Mouse (Mus musculus): ENCODE measurements around the gene Sgpl1. TPM values are rescaled to one million over a fixed set of nuclear protein-coding genes. Genes with fewer than 3 reads are reported as not detected.
A peak's percentile ranks its signal among the peaks of the same experiment; 100 is the strongest.

Gene Sgpl1
- polyA plus RNA-seq, 1 experiment from 2014 or later = 68.5 TPM

DNA sequence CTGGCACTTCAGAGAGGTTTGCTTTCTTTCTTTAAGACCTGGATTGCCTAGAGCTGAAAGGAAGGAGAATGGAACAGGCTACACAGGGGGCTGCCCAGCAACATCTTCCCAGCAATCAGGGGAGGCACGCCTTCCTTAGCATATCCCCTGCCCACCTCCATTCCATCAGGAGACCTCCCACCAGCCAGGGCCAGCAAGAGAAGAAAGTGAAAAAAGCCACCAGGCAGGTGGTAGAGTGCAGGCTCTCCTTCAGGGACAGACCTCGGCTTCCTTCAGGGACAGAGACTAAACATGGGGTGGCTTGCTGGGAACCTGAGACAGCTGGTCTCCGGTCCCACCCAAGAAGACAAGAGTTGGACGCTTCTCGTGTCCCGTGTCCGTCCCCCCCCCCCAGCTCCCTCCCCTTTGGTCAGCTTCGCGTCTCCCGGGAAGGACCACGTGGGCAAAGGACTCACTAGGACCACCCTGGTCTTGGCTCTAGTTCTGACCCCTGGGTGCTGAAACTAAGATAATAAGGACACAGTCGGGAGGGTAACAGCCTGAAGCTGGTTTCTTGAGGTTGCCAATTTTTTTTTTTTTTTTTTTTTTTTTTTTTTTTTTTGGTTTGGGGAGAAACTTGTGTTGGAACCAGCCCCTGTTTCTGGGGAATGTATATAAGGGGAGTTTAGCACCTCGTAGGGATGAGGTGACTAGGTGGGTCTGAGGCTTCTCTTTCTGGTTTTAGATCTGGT lies 27.4 kb upstream of the Sgpl1 start:
- Histone ChIP-seq H3K4me3 (no peak overlapping the region), H3K27ac (replicated peaks) (no peak overlapping the region), H3K4me1 (peaks cover 8% of the 10 kb centered on the region), H3K9me3 (no peaks in the 10 kb centered on the region), H3K27me3 (replicated peaks; ENCODE audit: low read depth, poor library complexity, severe bottlenecking) (peaks cover 38% of the 10 kb centered on the region), H3K36me3 (replicated peaks) (no peaks in the 10 kb centered on the region)
- WGBS = 52% methylated on average over 13 of the region's 13 CpGs
- no peak for DNase-seq (ENCODE audit: low spot score)

DNA sequence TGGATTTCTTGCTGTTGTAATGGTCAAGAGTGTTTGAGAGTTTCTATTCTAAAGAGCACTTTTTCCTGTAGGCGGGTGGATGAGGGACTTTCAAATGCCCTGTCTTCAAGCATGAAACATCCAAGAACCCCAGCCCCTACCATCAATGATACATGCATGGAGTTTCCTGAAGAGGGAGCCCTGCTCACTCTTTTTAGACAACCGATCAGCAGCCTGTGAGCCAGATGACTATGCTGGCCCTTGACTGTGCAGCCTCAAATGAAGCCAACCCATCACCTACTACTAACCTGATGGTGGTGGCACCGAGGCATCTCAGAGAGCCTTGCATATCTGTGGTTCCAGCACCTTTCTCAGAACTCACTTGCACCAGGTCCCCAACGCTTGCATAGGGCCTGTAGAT lies 25.0 kb upstream of the Sgpl1 start:
- Histone ChIP-seq H3K27ac (replicated peaks) (no peak overlapping the region), H3K36me3 (replicated peaks) (no peaks in the 10 kb centered on the region), H3K9me3 (no peaks in the 10 kb centered on the region), H3K27me3 (replicated peaks; ENCODE audit: low read depth, poor library complexity, severe bottlenecking) (peaks cover 29% of the 10 kb centered on the region), H3K4me1 (peaks cover 12% of the 10 kb centered on the region), H3K4me3 (no peak overlapping the region)
- WGBS = 83% methylated on average over 4 of the region's 4 CpGs
- DNase-seq (ENCODE audit: low spot score) = no peak

DNA sequence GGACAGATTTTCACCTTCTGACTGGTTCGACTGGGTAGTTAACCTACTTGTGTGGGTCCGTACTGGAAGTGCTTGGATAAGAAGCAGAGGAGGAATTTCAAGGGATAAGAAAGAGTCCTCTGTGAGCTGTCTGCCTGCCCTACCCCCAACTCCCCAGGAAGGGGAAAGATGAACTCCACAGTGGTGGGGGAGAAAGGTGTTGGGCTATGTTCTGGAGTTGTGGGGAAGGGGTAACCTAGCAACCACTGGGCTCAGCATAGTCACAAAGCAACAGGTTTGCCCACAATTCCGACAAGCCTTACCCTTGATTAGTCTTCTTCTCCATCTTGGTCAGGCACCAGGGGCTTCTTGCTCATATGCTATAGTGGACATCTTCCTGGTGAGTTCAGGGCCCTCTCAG lies 24.2 kb upstream of the Sgpl1 start, which contains the start of gene Tbata:
Tbata (plus strand) TSS at position 301 of the 400 bp plus-strand sequence.
- Histone ChIP-seq H3K27ac (replicated peaks) (no peak within 1 kb of the TSS), H3K9me3 (no peaks in the 10 kb centered on the region), H3K4me3 (no peak within 1 kb of the TSS), H3K27me3 (replicated peaks; ENCODE audit: low read depth, poor library complexity, severe bottlenecking) (peaks cover 26% of the 10 kb centered on the region), H3K4me1 (peaks cover 12% of the 10 kb centered on the region), H3K36me3 (replicated peaks) (no peaks in the 10 kb centered on the region)
- WGBS = 61% methylated on average over 3 of the region's 3 CpGs
- DNase-seq (ENCODE audit: low spot score) = no peak

DNA sequence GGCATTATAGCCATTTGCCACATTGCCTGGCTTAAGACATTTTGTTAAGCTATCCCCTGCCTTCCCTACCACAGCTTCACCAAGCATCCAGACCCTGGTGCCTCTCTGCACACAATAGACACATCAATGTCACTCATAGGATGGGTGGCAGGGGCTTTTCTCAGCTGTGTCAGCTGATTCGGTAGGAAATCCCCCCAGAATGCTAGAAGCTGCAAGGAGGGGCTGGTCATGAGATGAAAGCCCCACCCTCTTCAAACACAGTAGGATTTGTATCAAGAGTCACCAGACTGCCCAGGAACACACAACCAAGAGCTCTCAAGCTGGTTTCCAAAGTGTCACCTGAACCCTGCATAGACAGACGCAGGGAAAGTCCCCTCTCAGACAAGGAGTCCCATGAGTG lies 20.9 kb upstream of the Sgpl1 start:
- H3K4me1 ChIP-seq = peaks cover 4% of the 10 kb centered on the region; the same call in 1 of the 2 replicates
- DNase-seq (ENCODE audit: low spot score) = no peak
- H3K4me3 ChIP-seq = no peak overlapping the region
- H3K9me3 ChIP-seq = no peaks in the 10 kb centered on the region
- WGBS = 66% methylated on average over 2 of the region's 2 CpGs
- no peaks in the 10 kb centered on the region for H3K36me3 ChIP-seq (replicated peaks)
- H3K27me3 ChIP-seq (replicated peaks; ENCODE audit: low read depth, poor library complexity, severe bottlenecking) = no peaks in the 10 kb centered on the region
- H3K27ac ChIP-seq (replicated peaks) = no peak overlapping the region

DNA sequence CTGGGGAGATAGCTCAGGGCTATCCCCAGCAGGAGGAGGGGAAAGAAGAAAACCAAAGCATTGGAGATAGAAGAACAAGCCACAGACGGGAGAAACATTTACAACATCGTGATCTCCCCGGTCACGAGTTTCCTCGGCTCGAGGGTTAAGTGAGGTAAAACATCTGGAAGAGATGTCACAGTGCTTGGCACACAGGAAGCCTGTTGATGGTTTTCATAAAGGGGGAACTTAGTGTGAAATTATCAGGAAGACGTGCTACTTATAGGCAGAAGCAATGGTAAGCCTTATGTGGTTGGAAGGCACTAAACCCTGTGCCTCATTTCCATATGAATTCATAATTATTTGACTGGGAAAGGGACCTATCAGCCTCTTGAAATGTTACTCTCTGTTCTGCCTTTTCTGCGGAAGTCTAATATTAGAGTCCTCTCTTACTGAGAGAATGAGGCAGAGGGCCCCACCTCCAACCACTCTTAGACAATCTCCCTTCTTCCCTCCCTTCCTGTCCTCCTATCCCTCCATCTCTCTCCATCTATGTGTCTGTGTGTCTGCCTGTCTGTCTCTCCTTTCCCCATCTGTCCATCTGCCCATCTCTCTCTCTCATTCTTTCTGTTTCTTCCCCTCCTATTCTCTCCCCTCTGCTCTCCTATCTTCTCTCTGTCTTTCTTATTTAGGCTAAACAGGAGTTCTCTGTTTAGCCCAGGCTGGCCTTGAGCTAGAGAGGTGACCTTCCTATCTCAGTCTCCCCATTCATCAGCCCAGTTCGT lies 20.0 kb upstream of the Sgpl1 start:
- H3K9me3 ChIP-seq = no peaks in the 10 kb centered on the region
- no peak overlapping the region for H3K4me3 ChIP-seq
- peaks cover 4% of the 10 kb centered on the region; the same call in 1 of the 2 replicates for H3K4me1 ChIP-seq
- no peak for DNase-seq (ENCODE audit: low spot score)
- WGBS = 53% methylated on average over 9 of the region's 9 CpGs
- H3K36me3 ChIP-seq (replicated peaks) = no peaks in the 10 kb centered on the region
- no peaks in the 10 kb centered on the region for H3K27me3 ChIP-seq (replicated peaks; ENCODE audit: low read depth, poor library complexity, severe bottlenecking)
- no peak overlapping the region for H3K27ac ChIP-seq (replicated peaks)

DNA sequence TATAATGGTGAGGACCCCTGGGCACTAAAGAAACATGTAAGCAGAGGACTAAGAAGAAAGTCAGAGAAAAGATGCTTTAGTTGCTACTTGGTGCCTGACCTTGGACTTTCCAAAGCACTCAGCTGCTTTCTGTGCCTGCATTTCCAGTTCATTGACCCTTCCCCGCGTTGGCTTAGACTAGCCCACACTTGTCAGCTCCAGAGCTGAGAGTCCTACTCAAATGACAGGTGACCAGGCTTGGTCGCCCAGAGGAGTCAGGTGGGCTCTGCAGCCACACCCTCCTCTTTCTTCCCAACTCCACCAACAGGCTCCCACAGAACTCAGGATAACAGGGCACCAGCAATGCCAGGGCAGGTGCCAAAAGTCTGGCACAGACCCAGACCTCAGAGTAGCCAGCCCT lies 14.9 kb upstream of the Sgpl1 start:
- no peak overlapping the region for H3K4me3 ChIP-seq
- no peaks in the 10 kb centered on the region for H3K9me3 ChIP-seq
- no peak for DNase-seq (ENCODE audit: low spot score)
- H3K36me3 ChIP-seq (replicated peaks) = no peaks in the 10 kb centered on the region
- no peaks in the 10 kb centered on the region for H3K27me3 ChIP-seq (replicated peaks; ENCODE audit: low read depth, poor library complexity, severe bottlenecking)
- H3K27ac ChIP-seq (replicated peaks) = no peak overlapping the region
- 66% methylated on average over 3 of the region's 3 CpGs for WGBS
- H3K4me1 ChIP-seq = no peaks in the 10 kb centered on the region

DNA sequence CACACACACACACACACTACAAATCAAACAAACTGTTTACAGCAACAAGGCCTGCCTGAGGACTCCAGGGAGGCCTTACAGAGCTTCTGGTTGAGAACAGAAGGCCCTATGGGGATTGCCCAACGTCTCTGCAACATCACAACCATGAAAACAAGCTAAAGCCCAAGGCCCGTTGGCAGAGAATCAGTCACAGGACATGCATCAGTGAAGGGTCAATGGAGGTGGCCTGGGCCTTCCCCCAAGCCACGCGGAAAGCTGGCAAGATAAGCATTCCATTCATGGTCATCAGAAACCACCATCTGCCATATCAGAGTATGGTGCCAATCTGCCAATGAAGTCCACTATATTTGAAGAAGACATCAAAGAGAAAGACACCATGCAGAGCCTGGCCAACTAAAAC lies 13.2 kb upstream of the Sgpl1 start:
- Histone ChIP-seq H3K9me3 (no peaks in the 10 kb centered on the region), H3K27ac (replicated peaks) (no peak overlapping the region), H3K4me3 (no peak overlapping the region), H3K27me3 (replicated peaks; ENCODE audit: low read depth, poor library complexity, severe bottlenecking) (no peaks in the 10 kb centered on the region), H3K36me3 (replicated peaks) (no peaks in the 10 kb centered on the region), H3K4me1 (no peaks in the 10 kb centered on the region)
- 83% methylated on average over 4 of the region's 4 CpGs for WGBS
- no peak for DNase-seq (ENCODE audit: low spot score)

DNA sequence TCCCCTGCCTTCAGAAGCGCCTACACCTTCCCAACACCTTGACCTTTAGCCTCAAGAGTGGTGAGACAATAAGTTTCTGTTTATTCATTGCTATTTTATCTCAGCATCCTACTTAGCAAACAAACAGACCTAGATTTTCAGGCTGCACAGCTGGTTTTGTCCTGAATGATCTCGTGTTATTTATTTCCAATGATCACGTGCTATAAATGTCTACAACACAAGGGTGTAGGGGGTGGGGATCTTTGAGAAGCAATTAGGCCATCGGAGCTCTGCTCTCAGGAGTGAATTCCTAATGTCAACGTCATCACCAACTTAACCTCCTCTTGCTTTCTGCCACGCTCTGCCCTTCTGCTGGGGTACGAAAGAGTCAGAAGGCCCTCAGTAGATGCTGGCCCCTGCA lies 12.6 kb upstream of the Sgpl1 start:
- Histone ChIP-seq H3K4me1 (no peaks in the 10 kb centered on the region), H3K27me3 (replicated peaks; ENCODE audit: low read depth, poor library complexity, severe bottlenecking) (no peaks in the 10 kb centered on the region), H3K27ac (replicated peaks) (no peak overlapping the region), H3K36me3 (replicated peaks) (no peaks in the 10 kb centered on the region), H3K4me3 (no peak overlapping the region), H3K9me3 (no peaks in the 10 kb centered on the region)
- no peak for DNase-seq (ENCODE audit: low spot score)
- 85% methylated on average over 7 of the region's 7 CpGs for WGBS

DNA sequence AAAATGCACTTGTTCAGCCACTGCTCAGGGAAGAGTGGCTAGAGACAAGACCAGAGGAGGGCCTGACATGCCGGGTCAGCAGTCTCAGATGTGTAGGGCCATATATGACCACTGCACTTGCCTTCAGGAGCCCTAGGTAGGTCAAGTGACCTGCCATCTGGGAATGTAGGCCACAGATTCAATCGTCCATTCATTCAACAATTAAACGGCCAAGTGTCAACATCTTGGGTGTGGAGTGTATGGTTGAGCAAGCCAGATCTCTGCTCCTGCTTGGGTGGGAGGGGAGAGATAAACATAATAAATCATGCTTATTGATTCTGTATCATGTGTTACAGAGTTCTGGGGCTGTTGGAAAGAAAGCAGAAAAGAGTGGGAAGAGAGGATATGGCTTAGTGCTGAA lies 11.1 kb upstream of the Sgpl1 start:
- 85% methylated on average over 3 of the region's 3 CpGs for WGBS
- H3K36me3 ChIP-seq (replicated peaks) = no peaks in the 10 kb centered on the region

DNA sequence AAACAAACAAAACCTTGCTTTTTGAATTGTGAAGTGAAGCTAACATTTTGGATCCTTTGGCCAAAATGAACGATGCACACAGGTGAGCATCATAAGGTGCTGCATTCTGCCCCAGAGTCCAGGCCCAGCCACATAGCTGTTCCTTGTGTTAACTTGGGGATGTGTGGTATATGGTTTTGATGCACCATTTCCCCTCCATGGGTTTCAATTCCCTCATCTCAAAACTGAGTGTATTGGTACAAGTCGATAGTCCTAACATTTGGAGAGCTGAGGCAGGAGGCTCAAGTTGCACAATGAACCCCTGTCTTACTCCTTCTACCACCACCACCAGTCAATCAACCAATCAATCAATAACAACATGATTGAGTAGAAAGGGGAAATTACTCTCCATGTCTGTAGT lies 8.9 kb upstream of the Sgpl1 start:
- DNase-seq (ENCODE audit: low spot score) = no peak
- H3K9me3 ChIP-seq = no peaks in the 10 kb centered on the region
- H3K27me3 ChIP-seq (replicated peaks; ENCODE audit: low read depth, poor library complexity, severe bottlenecking) = no peaks in the 10 kb centered on the region
- H3K4me3 ChIP-seq = no peak overlapping the region
- H3K27ac ChIP-seq (replicated peaks) = no peak overlapping the region
- WGBS = 82% methylated on average over 2 of the region's 2 CpGs
- no peaks in the 10 kb centered on the region for H3K36me3 ChIP-seq (replicated peaks)
- H3K4me1 ChIP-seq = no peaks in the 10 kb centered on the region

More for the DNA sequence above, 11.1 kb upstream of the Sgpl1 start:
- H3K4me1 ChIP-seq = no peaks in the 10 kb centered on the region
- H3K27ac ChIP-seq (replicated peaks) = no peak overlapping the region
- no peaks in the 10 kb centered on the region for H3K9me3 ChIP-seq
- no peak for DNase-seq (ENCODE audit: low spot score)
- no peaks in the 10 kb centered on the region for H3K27me3 ChIP-seq (replicated peaks; ENCODE audit: low read depth, poor library complexity, severe bottlenecking)
- no peak overlapping the region for H3K4me3 ChIP-seq

DNA sequence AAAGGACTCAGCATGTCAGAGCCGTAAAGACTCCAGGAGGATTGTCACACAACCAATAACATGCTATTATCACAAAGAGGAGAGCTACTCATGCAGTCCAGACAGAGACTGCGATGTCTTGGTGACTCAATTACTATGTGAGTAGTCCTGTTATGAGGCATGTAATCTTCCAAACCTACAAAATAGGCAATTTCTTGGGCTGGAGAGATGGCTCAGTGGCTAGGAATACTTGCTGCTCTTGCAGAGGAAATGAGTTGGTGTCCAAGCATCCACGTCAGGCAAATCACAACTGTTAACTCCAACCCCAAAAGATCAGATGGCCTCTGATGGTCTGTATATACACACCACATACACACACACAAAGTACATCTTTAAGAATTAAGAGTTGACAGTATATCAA lies 8.1 kb upstream of the Sgpl1 start:
- H3K4me3 ChIP-seq = no peak overlapping the region
- 84% methylated on average over 3 of the region's 3 CpGs for WGBS
- no peaks in the 10 kb centered on the region for H3K4me1 ChIP-seq

DNA sequence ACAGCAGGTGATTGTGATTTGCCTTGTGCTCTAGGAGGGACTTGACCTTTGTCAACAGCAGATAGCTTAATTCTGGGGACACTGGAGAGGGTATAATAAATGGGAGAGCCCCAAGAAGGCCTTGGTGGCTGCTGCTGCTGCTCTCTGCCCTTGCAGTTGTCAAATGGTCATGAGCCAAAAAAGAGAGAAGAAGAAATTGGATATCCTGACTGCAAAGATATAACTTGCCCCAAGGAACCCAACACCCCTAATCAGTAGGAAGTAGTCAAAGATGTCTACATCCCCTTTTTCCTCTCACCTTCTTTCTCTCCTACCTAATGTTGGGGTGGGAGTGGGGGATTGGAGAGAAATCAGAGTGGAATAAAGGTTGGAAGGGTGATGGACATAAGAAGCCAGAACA lies 4.6 kb upstream of the Sgpl1 start:
- Histone ChIP-seq H3K9me3 (no peaks in the 10 kb centered on the region), H3K27ac (replicated peaks) (no peak overlapping the region), H3K27me3 (replicated peaks; ENCODE audit: low read depth, poor library complexity, severe bottlenecking) (no peaks in the 10 kb centered on the region), H3K4me1 (peaks cover 8% of the 10 kb centered on the region; the same call in 1 of the 2 replicates), H3K4me3 (no peak overlapping the region), H3K36me3 (replicated peaks) (no peaks in the 10 kb centered on the region)
- DNase-seq (ENCODE audit: low spot score) = no peak

More for the DNA sequence above, 8.1 kb upstream of the Sgpl1 start:
- Histone ChIP-seq H3K27ac (replicated peaks) (no peak overlapping the region), H3K9me3 (no peaks in the 10 kb centered on the region), H3K27me3 (replicated peaks; ENCODE audit: low read depth, poor library complexity, severe bottlenecking) (no peaks in the 10 kb centered on the region), H3K36me3 (replicated peaks) (no peaks in the 10 kb centered on the region)
- DNase-seq (ENCODE audit: low spot score) = no peak

DNA sequence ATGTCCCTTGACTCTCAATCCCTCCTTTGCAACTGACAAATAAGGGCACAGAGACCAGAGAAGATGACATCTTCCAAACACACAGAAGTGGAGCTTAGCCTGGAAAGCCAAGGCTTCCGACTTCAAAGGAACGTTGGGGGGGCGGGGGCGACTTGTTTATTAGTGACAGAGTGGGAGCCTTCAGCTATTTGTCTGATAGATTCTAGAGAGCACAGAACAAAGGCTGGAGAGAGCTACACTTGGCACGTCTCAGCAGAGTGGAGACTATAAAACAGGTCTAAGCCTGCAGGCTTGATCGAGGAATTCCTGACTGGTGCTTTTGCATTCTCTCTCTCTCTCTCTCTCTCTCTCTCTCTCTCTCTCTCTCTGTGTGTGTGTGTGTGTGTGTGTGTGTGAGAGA lies 3.1 kb upstream of the Sgpl1 start:
- no peaks in the 10 kb centered on the region for H3K27me3 ChIP-seq (replicated peaks; ENCODE audit: low read depth, poor library complexity, severe bottlenecking)
- H3K36me3 ChIP-seq (replicated peaks) = no peaks in the 10 kb centered on the region
- no peak overlapping the region for H3K27ac ChIP-seq (replicated peaks)
- peak; percentile 50 for DNase-seq (ENCODE audit: low spot score)
- H3K4me1 ChIP-seq = peaks cover 20% of the 10 kb centered on the region
- H3K4me3 ChIP-seq = no peak overlapping the region
- WGBS = 57% methylated on average over 6 of the region's 6 CpGs
- no peaks in the 10 kb centered on the region for H3K9me3 ChIP-seq
